Mouse (Mus musculus) hindbrain, embryonic 11.5 days (tissue): ENCODE measurements around the gene Snf8. TPM values are rescaled to one million over a fixed set of nuclear protein-coding genes. Genes with fewer than 3 reads are reported as not detected.

Source experiments
- ATAC-seq: fragments of 200-750 bp; cut with Nextera tagmentation; 2 replicates; pipeline ENCODE4 v1.8.0; 2017; ENCODE audit warnings: mild to moderate bottlenecking, moderate TSS enrichment, moderate library complexity; ENCODE audit not compliant: low FRiP score
- DNase-seq: peaks from one replicate; pipeline ENCODE4 v3.0.0-alpha.2; 2015; ENCODE audit warnings: low spot score
- H3K27ac ChIP-seq: fragments of 300-500 bp; sonication (generic); 2 replicates; pipeline ENCODE4 v1.5.1; 2014; ENCODE audit warnings: mild to moderate bottlenecking, low read depth, low read length
- H3K27me3 ChIP-seq: fragments of 300-500 bp; sonication (generic); 2 replicates; pipeline ENCODE4 v1.6.1; 2014; ENCODE audit warnings: mild to moderate bottlenecking, low read length, moderate library complexity, mixed read lengths; ENCODE audit not compliant: control insufficient read depth, insufficient read depth
- H3K36me3 ChIP-seq: fragments of 300-500 bp; sonication (generic); 2 replicates; pipeline ENCODE4 v1.6.1; 2014; ENCODE audit warnings: mild to moderate bottlenecking, low read length, moderate library complexity, mixed read lengths; ENCODE audit not compliant: control insufficient read depth, insufficient read depth
- H3K4me1 ChIP-seq: fragments of 300-500 bp; sonication (generic); replicated peaks from 2 replicates; pipeline ENCODE4 v1.6.1; 2014; ENCODE audit warnings: low read length, mixed read lengths; ENCODE audit not compliant: control insufficient read depth, insufficient read depth
- H3K4me2 ChIP-seq: fragments of 300-500 bp; sonication (generic); replicated peaks from 2 replicates; pipeline ENCODE4 v1.6.1; 2014; ENCODE audit warnings: mild to moderate bottlenecking, low read depth, low read length
- H3K4me3 ChIP-seq: fragments of 300-500 bp; sonication (generic); 2 replicates; pipeline ENCODE4 v1.5.1; 2014; ENCODE audit warnings: low read depth, low read length
- H3K9ac ChIP-seq: fragments of 300-500 bp; sonication (generic); 2 replicates; pipeline ENCODE4 v1.6.1; 2014; ENCODE audit warnings: low read depth, low read length
- H3K9me3 ChIP-seq: fragments of 300-500 bp; sonication (generic); 2 replicates; pipeline ENCODE4 v1.6.1; 2016; ENCODE audit warnings: low read length; ENCODE audit not compliant: control insufficient read depth
- WGBS: fragments of 180-500 bp; shearing (Covaris S2); extraction: QIAGEN DNeasy Blood & Tissue Kit; methylation state at CpG from one replicate; pipeline ENCODE4 v1.1.7; 2014; 5-methylcytosine and 5-hydroxymethylcytosine counted together
- polyA plus RNA-seq: library from polyadenylated mRNA; unstranded; fragments of >200 nt; fragmentation: Nextera tagmentation; extraction: Ambion mirVana; gene quantifications from 2 replicates; pipeline ENCODE4 v1.2.1, GENCODE M21; 2014

The Snf8 gene
- polyA plus RNA-seq, 1 experiment from 2014 or later: 47.3 TPM

DNA sequence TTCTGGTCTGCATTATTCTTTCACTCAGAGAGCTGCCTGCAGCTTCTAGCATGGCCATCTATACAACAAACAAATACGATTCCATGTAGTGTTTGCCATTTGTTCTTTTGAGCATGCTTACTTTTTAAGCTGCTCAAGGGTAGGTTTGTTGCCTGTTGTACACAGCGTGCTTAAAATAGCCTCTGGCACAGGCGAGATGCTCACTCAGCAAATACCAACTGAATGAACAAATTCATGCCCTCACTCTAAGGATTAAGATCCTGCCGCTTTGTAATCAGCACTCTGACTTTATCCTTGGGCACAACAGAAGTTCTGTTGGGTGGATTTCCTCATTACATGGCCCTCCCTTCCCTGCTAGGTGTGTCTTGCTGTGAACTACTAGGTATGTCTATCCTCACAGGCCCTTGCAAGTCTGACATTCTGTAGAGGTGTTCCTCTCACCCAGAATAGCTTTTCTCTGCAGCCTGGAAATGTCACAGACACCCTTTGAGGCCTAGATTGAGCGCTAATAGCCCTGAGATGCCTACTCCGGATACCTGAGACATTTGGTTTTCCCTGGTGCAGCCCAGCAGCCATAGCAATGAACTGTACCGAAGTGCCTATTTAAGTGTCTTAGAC, 58.1 kb downstream of the Snf8 start:
- H3K4me3 ChIP-seq: no peak overlapping the region
- whole genome bisulfite sequencing: 50% methylated on average over 7 of the region's 7 CpGs
- ATAC-seq: no peak

DNA sequence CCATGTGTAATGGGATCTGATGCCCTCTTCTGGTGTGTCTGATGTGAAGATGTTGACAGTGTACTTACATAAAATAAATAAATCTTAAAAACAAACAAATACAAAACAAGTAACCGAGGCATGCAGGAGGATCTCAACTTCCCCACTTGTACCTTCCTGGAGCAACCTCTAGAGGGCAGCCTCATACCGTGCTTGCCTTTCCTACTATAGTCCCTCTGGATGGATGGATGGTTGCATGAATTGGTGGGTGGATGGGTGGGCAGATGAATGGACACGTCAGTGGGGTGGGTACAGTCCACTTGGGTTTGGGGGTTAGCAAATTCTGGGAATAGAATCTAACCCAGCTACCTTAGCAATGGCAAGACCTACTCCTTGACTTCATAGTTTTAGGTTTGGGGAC, 58.7 kb downstream of the Snf8 start:
- no peak for ATAC-seq
- 0 out of 2 replicates have a peak, but pooled peaks cover 2% of the 10 kb centered on the region for H3K27me3 ChIP-seq
- H3K27ac ChIP-seq: no peak overlapping the region
- H3K9me3 ChIP-seq: no peaks in the 10 kb centered on the region
- 10% methylated on average over 3 of the region's 3 CpGs for WGBS
- DNase-seq: peak; percentile 62
- no peaks in the 10 kb centered on the region for H3K36me3 ChIP-seq
- H3K4me3 ChIP-seq: no peak overlapping the region
- no peak overlapping the region for H3K4me2 ChIP-seq
- no peaks in the 10 kb centered on the region for H3K4me1 ChIP-seq
- no peak overlapping the region for H3K9ac ChIP-seq

More for the DNA sequence above, 58.1 kb downstream of the Snf8 start:
- H3K27me3 ChIP-seq: 0 out of 2 replicates have a peak, but pooled peaks cover 2% of the 10 kb centered on the region
- no peaks in the 10 kb centered on the region for H3K36me3 ChIP-seq
- H3K9me3 ChIP-seq: no peaks in the 10 kb centered on the region
- no peak overlapping the region for H3K4me2 ChIP-seq
- no peaks in the 10 kb centered on the region for H3K4me1 ChIP-seq
- no peak overlapping the region for H3K9ac ChIP-seq
- no peak overlapping the region for H3K27ac ChIP-seq
- no peak for DNase-seq

Other genes with a start within 250 kb of the Snf8 start
- not detected in 2 replicates for gene Phospho1, start 210.4 kb upstream of the Snf8 start, polyA plus RNA-seq
- gene Gngt2, start 197.7 kb upstream of the Snf8 start, polyA plus RNA-seq: 7.1 and 7.6 TPM in 2 replicates
- gene Abi3, start 192.4 kb upstream of the Snf8 start, polyA plus RNA-seq: 2.4 and 2.6 TPM in 2 replicates
- 0.11 TPM in 1 of 2 replicates, not detected in the other for gene B4galnt2, start 120.0 kb upstream of the Snf8 start, polyA plus RNA-seq
- gene Igf2bp1, start 28.9 kb upstream of the Snf8 start, polyA plus RNA-seq: 80.6 and 83.9 TPM in 2 replicates
- gene Gip, start 10.3 kb upstream of the Snf8 start, polyA plus RNA-seq: not detected in 2 replicates
- 20.9 and 25.2 TPM in 2 replicates for gene Ube2z, start 30.5 kb downstream of the Snf8 start, polyA plus RNA-seq
- gene Atp5g1, start 40.8 kb downstream of the Snf8 start, polyA plus RNA-seq: 474 and 485 TPM in 2 replicates
- 0.17 TPM in 1 of 2 replicates, not detected in the other for gene Calcoco2, start 77.1 kb downstream of the Snf8 start, polyA plus RNA-seq
- gene Ttll6, start 98.9 kb downstream of the Snf8 start, polyA plus RNA-seq: 0.07 and 0.12 TPM in 2 replicates
- not detected in 2 replicates for gene Hoxb13, start 159.4 kb downstream of the Snf8 start, polyA plus RNA-seq
- 0.80 and 3.2 TPM in 2 replicates for gene Hoxb9, start 236.6 kb downstream of the Snf8 start, polyA plus RNA-seq
- 3.1 and 7.0 TPM in 2 replicates for gene Hoxb8, start 247.0 kb downstream of the Snf8 start, polyA plus RNA-seq